Mouse (Mus musculus): ENCODE data around the gene Grk5.
"Not testable (repeated sequence)": the region's sequence is repeated elsewhere in the genome, so short reads cannot be mapped to it uniquely, and the experiment has no call there.

The Grk5 gene

GRCm38 (mm10) chr19:60910304-60910703 lies 20.8 kb downstream of the Grk5 start:
- no peak for DNase-seq (ENCODE audit: low spot score in 2 of 2)

GRCm38 (mm10) chr19:60911653-60912052 lies 22.1 kb downstream of the Grk5 start:
- no peak for DNase-seq (ENCODE audit: low spot score in 2 of 2)

- no peak for DNase-seq (ENCODE audit: low spot score in 2 of 2)
These were observed 25.7 kb downstream of the Grk5 start for GRCm38 (mm10) chr19:60915236-60915635.

- no peak for DNase-seq (ENCODE audit: low spot score in 2 of 2)
These were observed 26.3 kb downstream of the Grk5 start for GRCm38 (mm10) chr19:60915862-60916261.

GRCm38 (mm10) chr19:60916869-60917570 lies 27.5 kb downstream of the Grk5 start:
- no peak for DNase-seq (ENCODE audit: low spot score in 2 of 2)

GRCm38 (mm10) chr19:60924534-60924933 lies 35.0 kb downstream of the Grk5 start:
- not testable (repeated sequence) for DNase-seq (ENCODE audit: low spot score in 2 of 2)

GRCm38 (mm10) chr19:60935001-60935400 lies 45.5 kb downstream of the Grk5 start:
- peak; percentile 51 to 72 for DNase-seq (ENCODE audit: low spot score in 2 of 2)

GRCm38 (mm10) chr19:60939954-60940379 lies 50.4 kb downstream of the Grk5 start:
- DNase-seq (ENCODE audit: low spot score in 2 of 2) = peak in 1 of 2 experiments; percentile 5

- DNase-seq (ENCODE audit: low spot score in 2 of 2) = no peak
These were observed 51.3 kb downstream of the Grk5 start for GRCm38 (mm10) chr19:60940866-60941265.

GRCm38 (mm10) chr19:60945801-60946311 lies 56.3 kb downstream of the Grk5 start:
- DNase-seq (ENCODE audit: low spot score in 2 of 2) = peak; percentile 49 to 62

GRCm38 (mm10) chr19:60946656-60947055 lies 57.1 kb downstream of the Grk5 start:
- DNase-seq (ENCODE audit: low spot score in 2 of 2) = peak; percentile 24 to 36

- DNase-seq (ENCODE audit: low spot score in 2 of 2) = peak in 1 of 2 experiments; percentile 11
These were observed 59.4 kb downstream of the Grk5 start for GRCm38 (mm10) chr19:60948996-60949395.

- no peak for DNase-seq (ENCODE audit: low spot score in 2 of 2)
These were observed 60.7 kb downstream of the Grk5 start for GRCm38 (mm10) chr19:60950056-60950869.

- DNase-seq (ENCODE audit: low spot score in 2 of 2) = no peak
These were observed 65.6 kb downstream of the Grk5 start for GRCm38 (mm10) chr19:60955131-60955530.

- DNase-seq (ENCODE audit: low spot score in 2 of 2) = no peak
These were observed 66.2 kb downstream of the Grk5 start for GRCm38 (mm10) chr19:60955712-60956111.

- no peak for DNase-seq (ENCODE audit: low spot score in 2 of 2)
These were observed 66.7 kb downstream of the Grk5 start for GRCm38 (mm10) chr19:60956198-60956750.

GRCm38 (mm10) chr19:60959706-60960230 lies 70.2 kb downstream of the Grk5 start:
- no peak for DNase-seq (ENCODE audit: low spot score in 2 of 2)

- no peak for DNase-seq (ENCODE audit: low spot score in 2 of 2)
These were observed 73.0 kb downstream of the Grk5 start for GRCm38 (mm10) chr19:60962358-60963061.

GRCm38 (mm10) chr19:60967909-60968308 lies 78.4 kb downstream of the Grk5 start:
- DNase-seq (ENCODE audit: low spot score in 2 of 2) = no peak

- DNase-seq (ENCODE audit: low spot score in 2 of 2) = no peak
These were observed 80.9 kb downstream of the Grk5 start for GRCm38 (mm10) chr19:60970406-60970805.

- DNase-seq (ENCODE audit: low spot score in 2 of 2) = no peak
These were observed 82.0 kb downstream of the Grk5 start for GRCm38 (mm10) chr19:60971598-60971997.
